Mouse (Mus musculus): Measurements from ENCODE around the gene Glb1. TPM values are rescaled to one million over a fixed set of nuclear protein-coding genes. Genes with fewer than 3 reads are reported as not detected.
"Not testable (repeated sequence)": the region's sequence is repeated elsewhere in the genome, so short reads cannot be mapped to it uniquely, and the experiment has no call there.

Glb1 gene
- total RNA-seq, 2 experiments from 2014 or later, result 22.9 to 29.5 TPM

DNA sequence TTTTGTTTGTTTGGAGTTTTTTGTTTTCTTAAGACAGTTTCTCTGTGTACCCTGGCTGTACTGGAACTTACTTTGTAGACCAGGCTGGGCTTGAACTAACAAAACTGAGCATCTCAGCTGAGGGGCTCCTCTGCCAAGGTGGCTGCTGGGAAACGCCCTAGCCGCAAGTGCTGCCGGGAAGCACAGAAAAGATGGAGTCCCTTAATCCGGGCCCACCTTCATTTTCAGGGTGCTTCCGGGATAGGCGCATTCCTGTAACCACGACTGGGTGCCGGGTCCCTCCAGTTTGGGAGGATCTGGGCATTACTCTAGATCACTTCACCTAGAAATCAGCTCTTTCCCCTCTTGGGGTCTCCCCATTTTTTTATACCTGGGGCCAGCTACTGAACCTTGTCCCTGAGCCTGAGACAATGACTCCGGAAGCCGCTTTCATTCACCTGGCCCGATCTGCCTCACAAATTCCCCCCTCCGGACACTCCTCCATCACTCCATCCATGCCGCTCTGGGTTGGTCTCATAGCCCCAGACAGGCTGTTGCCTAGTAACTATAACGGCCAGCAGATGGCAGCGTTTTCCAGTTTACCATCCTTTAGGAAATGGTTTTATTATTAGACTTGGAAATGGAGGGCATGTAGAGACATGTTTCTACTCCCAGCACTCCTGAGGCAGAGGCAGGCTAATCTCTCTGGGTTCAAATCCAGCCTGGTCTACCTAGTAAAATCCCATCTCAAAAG, 99.1 kb downstream of the Glb1 start:
- peak; percentile 44 to 55 for DNase-seq (ENCODE audit: low spot score in 2 of 2)

DNA sequence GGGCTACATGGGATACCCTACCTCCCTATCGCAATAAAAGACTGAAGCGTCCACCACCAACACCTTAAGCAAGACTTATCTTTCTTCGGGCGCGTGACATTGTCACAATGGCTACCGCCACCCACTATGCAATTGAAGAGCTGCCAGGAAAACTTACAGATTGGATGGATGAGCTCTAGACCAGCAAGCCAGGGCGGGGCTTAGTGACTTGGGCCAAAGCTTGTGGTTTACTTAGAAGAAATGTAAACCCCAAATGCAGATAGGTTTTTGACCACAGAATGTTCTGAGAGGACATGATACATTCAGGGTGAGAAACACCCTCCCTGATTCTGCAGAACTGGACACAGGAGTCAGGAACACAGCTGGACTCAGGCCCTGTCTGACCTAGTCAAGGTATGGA, 100.2 kb downstream of the Glb1 start:
- no peak for DNase-seq (ENCODE audit: low spot score in 2 of 2)

DNA sequence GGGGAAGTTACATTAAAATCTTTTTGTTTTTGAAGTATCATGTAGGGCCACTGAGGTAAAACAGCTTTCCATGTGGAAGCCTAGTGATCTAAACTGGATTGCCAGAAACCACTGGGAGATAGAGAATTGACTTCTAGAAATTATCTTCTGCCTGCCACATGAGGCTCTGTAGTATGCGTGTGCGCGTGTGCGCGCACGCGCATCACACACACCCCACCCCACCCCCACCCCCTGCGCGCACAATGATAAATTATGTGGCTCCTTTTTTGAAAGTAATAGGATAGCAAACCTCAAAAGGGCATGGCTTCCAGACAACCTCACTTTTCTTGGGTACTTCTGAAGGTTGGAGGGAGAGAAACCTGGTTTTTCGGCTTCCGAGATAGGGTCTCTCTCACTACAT, 101.0 kb downstream of the Glb1 start:
- DNase-seq (ENCODE audit: low spot score in 2 of 2), result no peak

GRCm38 (mm10) chr9:114502711-114503427, 102.0 kb downstream of the Glb1 start:
- DNase-seq (ENCODE audit: low spot score in 2 of 2), result no peak

GRCm38 (mm10) chr9:114504816-114505215, 103.9 kb downstream of the Glb1 start, which contains the start of gene Ccr4:
TSS of gene Ccr4 (minus strand) at chr9:114504916.
- no peak for DNase-seq (ENCODE audit: low spot score in 2 of 2)

DNA sequence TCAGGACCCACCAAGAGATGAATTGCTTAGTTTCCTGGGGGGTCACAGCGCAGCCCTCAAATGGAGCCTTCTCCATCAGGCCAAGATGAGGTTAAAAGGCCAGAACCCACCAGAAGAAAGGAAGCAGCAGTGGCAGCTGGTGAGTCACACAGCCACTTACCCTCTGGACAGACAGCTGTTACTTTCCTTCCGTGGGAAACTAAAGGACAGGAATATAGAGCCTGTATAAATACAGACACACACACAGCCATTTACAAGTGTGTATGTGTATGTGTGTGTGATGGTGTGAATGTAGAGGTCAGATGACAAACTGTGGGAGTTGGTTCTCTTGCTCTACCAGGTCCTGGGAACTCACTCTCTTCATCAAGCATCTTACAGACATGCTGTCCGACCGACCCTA, 105.7 kb downstream of the Glb1 start:
- no peak for DNase-seq (ENCODE audit: low spot score in 2 of 2)

DNA sequence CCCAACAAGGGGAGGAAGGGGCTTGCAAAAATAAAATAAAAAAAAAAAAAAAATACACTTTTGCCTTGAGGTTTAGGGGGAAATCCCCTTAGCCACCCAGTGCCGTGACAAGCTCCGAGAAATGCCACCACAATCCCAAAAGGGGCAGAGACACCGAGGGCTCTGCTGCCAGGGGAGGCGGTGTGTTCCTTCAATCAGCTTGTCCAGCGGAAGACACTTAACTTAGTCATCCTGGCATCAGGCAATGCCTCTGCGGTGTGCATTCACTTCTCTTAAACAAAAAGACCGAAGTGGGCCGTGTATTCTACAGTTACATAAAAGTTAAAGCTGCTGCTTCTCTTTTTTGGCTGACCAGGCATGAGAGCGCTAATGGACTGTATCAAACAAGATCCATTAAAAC, 106.5 kb downstream of the Glb1 start:
- DNase-seq (ENCODE audit: low spot score in 2 of 2), result no peak

DNA sequence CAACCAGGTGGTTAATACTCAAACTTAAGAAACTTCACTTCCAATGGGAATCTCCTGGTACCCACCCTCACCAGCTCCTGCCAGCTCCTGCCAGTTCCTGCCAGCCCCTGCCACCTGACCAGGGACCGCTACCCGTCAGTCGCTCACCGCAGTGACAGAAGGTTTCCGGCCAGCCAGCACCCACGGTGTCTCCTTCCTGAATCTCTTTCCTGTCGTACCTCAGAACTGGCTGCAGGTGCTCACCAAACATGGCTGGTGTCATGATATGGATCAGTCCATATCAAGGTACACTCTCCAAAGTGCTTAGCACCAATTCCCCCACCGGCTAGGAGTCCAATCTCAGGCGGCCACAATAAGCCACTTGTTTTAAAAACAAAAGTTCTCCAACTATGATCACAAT, 108.9 kb downstream of the Glb1 start:
- no peak for DNase-seq (ENCODE audit: low spot score in 2 of 2)

DNA sequence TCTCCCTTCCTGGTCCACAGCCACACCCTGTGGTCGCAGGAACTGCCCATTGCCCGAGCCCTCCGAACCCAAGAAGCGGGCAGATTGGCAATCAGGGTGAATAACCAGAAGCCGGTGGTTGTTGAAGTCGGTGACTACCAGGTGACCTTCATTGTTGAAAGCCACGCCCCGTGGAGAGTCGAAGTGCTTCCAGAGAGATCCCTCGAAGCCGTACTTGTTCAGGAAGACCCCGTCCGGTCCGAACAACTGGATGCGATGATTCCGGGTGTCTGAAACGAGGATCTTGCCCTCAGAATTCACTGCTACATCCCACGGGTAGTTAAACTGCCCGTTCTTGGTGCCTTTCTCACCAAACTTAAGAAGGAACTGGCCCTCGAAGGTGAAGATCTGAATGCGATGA, 112.0 kb downstream of the Glb1 start:
- no peak for DNase-seq (ENCODE audit: low spot score in 2 of 2)

DNA sequence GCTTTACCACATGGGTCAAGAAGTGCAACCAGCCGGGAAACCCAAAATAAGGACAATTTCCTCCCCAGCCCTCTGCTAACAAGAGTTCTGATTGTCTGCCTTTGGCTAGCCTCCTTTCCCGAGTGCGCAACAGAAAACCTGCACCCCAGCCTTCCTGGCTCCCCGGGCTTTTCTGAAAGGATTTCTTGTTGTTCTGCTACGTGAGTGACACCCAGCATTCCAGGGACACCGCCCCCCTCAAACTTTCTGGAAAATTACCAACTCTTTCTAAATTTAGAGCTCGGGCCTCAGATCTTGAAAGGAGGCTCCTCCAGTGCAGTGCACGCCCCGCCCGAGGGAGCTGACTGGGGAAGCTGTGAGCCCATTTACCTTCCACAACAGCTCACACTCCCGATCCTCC, 114.5 kb downstream of the Glb1 start, which contains the start of gene C130032M10Rik:
TSS of gene C130032M10Rik (plus strand) at position 334 of the 400 bp plus-strand sequence.
- DNase-seq (ENCODE audit: low spot score in 2 of 2), result no peak

DNA sequence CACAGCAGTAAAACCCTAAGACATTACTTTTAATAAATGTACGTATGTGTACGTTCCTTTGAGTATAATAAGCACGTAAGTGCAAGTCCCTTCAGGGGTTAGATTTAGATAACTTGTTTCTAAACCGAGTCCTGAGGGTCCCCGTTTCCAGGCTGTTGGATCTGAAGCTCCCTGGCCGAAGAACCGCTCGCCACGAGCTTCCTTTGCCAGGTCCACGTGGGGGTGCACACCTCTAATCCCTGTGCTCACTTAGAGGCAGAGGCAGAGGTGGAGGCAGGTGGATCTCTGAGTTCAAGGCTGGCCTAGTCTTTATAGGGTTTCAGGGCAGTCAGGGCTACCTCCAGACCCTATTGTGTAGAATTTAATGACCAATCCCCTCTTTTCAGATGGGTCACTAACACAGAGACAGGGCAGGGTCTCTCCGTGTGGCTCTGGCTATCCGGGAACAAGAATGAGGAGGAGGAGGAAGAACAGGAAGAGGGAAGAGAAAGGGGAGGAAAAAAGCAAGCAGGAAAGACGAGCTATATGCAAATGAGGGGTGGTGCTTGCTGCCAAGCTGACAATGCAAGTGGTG, 117.1 kb downstream of the Glb1 start:
- no peak for DNase-seq (ENCODE audit: low spot score in 2 of 2)

DNA sequence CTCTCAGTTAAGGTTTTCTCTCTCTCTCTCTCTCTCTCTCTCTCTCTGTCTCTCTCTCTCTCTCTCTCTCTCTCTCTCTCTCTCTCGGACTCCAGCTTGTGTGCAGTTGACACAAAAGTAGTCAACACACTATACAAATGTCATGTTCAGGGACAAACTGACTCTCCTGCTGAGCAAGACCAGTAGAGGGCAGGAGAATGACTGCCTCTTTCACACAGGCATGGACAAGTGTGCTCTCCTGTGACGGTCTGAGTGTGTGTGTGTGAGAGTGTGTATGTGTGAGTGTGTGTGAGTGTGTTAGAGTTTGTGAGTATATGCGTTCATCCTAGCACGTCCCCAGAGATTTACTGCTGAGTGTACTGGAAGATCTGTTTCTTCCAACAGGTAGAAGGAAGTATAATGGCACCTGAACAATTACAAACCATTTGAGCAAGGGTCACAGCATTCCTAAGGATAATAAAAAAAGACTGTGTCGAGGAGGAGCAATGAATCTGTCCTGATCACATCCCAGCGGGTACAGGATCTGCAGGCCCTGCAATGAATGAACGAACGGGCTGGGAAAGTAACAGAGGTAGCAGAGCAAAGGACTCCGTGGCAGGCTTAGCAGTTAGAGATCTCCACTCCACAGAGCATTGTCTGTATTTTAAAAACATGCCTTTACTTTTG, 118.1 kb downstream of the Glb1 start:
- DNase-seq (ENCODE audit: low spot score in 2 of 2), result no peak

GRCm38 (mm10) chr9:114520529-114520928, 119.7 kb downstream of the Glb1 start:
- DNase-seq (ENCODE audit: low spot score in 2 of 2), result not testable (repeated sequence)

DNA sequence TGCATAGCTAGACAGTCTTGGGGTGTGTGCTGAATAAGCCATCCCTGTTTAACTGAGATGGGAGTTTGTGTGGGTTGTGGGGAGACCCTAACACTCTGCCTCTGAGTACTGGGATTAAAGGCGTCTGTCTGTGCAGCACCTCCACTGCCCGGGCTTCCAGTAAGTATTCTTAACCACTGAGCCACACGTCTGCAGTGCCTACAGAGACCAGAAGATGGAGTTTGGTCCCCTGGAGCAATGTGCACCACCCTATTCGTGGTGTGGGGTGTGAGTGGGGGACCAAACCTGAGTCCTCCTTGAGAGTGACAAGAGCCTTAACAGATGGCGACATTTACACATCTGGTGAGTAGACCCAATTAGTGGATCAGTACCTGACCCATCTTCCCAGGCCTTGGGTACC, 121.2 kb downstream of the Glb1 start:
- DNase-seq (ENCODE audit: low spot score in 2 of 2), result no peak

DNA sequence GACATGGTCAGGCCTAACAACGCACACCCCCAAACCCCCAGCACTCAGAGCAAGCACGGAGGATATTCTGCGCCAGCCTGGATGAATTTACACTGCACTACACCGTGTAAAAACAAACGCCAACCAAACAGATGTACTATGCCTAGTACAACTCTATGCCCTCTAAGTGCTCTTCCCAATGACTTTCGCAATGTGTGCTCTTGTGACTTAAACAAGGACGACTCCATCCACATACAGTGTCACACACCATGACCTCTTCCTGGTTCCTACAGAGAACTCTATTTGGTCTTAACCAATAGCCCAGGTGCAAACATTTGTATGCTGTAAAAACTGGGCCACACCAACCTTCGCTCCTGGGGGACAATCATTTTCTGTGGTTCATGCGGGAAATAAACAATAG, 121.6 kb downstream of the Glb1 start:
- no peak for DNase-seq (ENCODE audit: low spot score in 2 of 2)

Other genes starting within 250 kb of the Glb1 start
- not detected for gene Bcl2a1c, start 70.9 kb upstream of the Glb1 start, total RNA-seq (2021)
- gene Crtap, start 10.4 kb upstream of the Glb1 start, total RNA-seq (2021), result 10 to 100 TPM; 95.3 to 98.3 TPM
- gene Tmppe, start within 50 bp of the Glb1 start, total RNA-seq (2021), result 1 to 10 TPM; 5.4 to 6.3 TPM
- not detected for gene Ccr4, start 103.8 kb downstream of the Glb1 start, total RNA-seq (2021)
- gene C130032M10Rik, start 114.6 kb downstream of the Glb1 start, total RNA-seq (2021), result not detected
- not detected for gene Trim71, start 163.3 kb downstream of the Glb1 start, total RNA-seq (2021)
- 10 to 100 TPM; 28.7 to 34.2 TPM for gene Cnot10, start 239.1 kb downstream of the Glb1 start, total RNA-seq (2021)